Mouse (Mus musculus): Measurements from ENCODE around the gene Rtkn2.

The Rtkn2 gene

DNA sequence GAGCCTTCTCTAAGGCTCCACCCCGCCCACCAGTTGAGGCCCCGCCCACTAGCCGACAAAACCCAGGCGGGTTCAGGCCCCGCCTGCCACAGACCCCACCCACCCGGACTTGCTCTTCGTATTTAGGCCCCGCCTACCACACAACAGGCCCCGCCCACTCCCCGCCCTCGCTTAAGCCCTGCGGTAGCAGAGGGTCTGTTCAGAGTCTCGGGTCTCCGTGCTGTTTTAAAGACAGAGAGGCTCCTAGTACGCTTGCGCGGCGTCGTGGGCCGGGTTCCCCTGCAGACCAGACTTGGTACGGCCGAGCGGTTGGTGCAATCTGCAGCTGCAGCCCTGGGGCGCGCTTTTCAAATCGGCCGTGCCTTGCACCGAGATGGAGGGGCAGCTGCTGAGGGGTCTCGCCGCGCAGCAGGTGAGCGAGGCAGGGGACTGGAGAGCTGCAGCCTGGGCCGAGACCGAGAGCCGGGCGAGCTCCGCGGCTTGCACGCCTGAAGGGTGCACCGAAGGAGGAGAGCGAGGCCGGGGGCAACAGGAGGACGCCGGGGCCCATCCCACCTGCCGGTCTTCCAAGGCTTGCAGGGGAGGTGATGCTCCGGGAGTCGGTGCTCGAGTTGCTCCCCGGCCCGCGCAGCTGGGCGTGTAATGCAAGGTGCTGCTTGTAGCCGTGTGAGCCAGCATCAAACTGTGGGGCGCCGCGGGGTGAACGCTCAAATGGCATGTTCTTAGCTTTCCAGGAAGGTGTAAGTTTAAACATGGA lies at the start of gene Rtkn2:
Gene Rtkn2 (plus strand): TSS at position 170 of the 757 bp plus-strand sequence.
- DNase-seq (ENCODE audit: low spot score), result peak; percentile 98

- no peak for DNase-seq (ENCODE audit: low spot score)
These were observed 48.0 kb upstream of the Rtkn2 start for GRCm38 (mm10) chr10:67931328-67931727.

GRCm38 (mm10) chr10:67932780-67933179 lies 46.6 kb upstream of the Rtkn2 start:
- DNase-seq (ENCODE audit: low spot score), result no peak

- no peak for DNase-seq (ENCODE audit: low spot score)
These were observed 42.4 kb upstream of the Rtkn2 start for GRCm38 (mm10) chr10:67936944-67937343.

DNA sequence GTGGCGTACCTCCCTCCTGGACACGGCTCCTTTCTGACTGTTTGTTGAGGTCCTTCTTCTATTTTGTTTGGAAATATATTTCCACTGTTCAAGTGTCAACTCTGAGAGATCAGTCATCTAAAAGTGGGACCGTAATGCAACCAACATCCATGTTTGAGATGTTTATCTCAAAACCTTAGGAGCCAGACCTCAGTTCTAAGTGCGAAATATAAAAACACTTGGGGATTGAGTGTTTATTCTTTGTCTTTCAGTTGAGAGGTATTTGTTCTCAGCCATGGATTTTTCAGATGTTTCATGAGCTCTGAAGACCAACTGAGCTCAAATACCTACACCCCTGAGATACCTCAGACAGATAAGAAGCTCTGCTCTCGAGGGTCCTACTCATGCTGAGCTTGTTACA lies 41.6 kb upstream of the Rtkn2 start:
- DNase-seq (ENCODE audit: low spot score), result no peak

DNA sequence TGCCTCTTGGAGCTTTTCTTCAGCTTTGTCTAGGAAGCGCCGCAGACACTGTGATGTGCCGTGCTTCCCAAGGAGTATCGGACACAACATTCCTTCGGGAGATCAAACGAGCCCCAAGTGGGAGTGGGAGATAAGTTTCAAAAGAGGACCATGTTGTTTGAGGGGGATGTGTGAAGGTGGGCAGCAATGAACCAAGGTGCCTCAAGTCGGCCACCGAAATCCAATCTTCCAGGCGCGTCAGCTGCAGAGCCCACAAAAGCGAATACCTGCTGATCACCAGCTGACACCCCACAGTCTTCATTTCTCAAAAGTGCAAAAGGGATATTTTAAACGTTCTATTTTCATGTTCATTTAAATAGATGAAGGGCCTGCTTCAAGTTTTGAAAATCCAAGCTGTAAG lies 39.8 kb upstream of the Rtkn2 start:
- no peak for DNase-seq (ENCODE audit: low spot score)

- no peak for DNase-seq (ENCODE audit: low spot score)
These were observed 35.9 kb upstream of the Rtkn2 start for GRCm38 (mm10) chr10:67943513-67943912.

- no peak for DNase-seq (ENCODE audit: low spot score)
These were observed 29.2 kb upstream of the Rtkn2 start for GRCm38 (mm10) chr10:67950059-67950748.

GRCm38 (mm10) chr10:67951690-67952089 lies 27.7 kb upstream of the Rtkn2 start:
- no peak for DNase-seq (ENCODE audit: low spot score)

- DNase-seq (ENCODE audit: low spot score), result no peak
These were observed 23.4 kb upstream of the Rtkn2 start for GRCm38 (mm10) chr10:67955982-67956381.

- DNase-seq (ENCODE audit: low spot score), result no peak
These were observed 19.4 kb upstream of the Rtkn2 start for GRCm38 (mm10) chr10:67959982-67960381.

- DNase-seq (ENCODE audit: low spot score), result peak; percentile 46
These were observed 16.9 kb upstream of the Rtkn2 start for GRCm38 (mm10) chr10:67962496-67962895.

DNA sequence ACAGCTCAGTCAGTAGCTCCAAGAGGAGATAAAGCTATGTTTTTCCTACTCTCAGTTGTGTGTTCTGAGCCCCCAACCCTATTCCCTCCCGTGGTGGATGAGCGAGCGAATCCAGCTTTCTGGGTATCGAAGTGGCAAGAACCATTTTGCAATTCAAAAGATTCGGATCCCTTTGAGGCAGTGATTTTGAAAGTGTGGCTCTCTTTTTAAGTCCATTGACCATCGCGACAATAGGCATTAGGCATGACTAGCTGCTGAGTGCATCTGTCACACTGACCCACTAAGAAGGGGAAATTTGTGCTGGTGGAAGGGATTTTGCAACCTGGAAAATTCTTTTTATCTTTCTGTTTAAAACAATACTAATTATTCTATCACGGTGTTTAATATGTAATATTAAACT lies 15.3 kb upstream of the Rtkn2 start:
- DNase-seq (ENCODE audit: low spot score), result peak; percentile 26

DNA sequence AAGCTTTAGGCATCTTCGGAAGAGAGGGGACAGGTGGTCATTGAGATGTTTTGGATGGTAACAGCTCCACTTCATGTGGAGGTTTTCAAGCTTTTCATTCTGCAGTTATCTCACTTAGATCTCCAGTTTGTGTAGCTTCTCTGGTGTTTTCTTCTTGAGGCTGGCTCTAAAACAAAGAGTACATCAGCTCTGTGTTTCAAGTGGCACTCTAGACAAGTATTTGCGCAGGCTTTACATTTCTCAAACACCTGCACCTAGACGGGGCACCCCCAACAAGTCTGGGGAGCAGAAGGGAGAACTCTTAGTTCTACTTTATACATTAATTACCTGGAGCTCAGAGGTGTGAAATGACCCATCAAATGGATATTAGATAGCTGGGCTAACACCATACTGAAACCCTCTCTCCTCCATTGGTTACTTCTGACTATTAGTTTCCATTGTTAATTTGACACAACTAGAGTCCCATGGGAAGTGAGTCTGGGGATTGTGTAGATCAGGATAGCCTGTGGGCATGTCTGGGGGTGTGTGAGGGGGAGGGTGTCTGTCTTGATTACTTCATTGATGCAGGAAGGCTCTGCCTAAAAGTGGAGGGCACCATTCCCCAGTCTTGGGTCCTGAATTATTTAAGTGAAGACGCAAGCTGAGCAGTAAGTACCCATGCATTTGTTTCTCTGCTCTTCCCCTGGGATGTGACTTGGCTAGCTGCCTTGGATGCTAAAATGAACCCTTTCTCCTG lies 14.0 kb upstream of the Rtkn2 start:
- DNase-seq (ENCODE audit: low spot score), result no peak

- peak; percentile 14 for DNase-seq (ENCODE audit: low spot score)
These were observed 13.3 kb upstream of the Rtkn2 start for GRCm38 (mm10) chr10:67966102-67966501.

DNA sequence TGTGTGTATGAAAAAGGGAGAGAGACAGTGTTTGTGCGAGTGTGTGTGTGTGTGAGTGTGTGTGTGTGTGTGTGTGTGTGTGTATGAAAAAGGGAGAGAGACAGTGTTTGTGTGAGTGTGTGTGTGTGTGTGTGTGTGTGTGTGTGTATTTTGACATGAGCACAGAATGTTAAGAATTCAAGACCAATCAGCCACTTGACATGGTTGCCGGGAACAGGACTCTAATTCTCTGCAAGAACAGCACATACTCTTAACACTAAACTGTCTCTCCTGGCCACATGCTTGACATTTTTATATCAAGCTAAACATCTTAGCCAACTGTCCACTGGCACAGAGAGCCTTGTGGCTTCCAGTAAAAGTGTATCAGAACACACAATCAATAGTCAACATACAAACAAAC lies 12.4 kb upstream of the Rtkn2 start:
- no peak for DNase-seq (ENCODE audit: low spot score)

DNA sequence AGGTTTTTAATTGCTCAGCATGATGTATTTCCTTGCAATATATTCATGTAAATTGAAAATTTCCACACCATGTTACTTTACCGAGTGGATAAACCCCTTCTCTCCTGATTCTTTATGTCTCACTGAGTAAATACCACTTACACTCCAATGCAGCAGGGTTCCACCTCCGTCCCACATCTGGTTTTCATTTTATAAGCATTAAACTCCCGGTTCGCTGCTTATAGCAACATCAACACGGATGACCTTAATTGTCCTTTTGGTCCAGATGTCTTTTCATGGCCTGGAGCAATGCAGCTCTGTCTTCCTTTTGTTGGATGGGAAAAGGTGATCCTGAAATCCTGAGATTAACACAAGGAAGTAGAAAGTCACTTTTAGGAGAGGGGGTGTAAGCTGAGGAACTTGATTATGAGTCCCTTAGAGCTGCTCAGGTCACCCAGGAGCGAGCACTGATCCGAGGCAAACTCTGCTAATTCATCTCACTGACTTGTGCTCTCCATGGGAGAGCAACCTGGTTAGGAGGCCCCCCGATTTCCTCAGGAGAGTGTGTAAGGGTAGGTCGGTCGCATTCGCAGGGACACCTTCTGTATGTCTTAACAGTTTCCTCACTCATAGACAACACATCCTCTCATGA lies 8.1 kb upstream of the Rtkn2 start:
- no peak for DNase-seq (ENCODE audit: low spot score)

DNA sequence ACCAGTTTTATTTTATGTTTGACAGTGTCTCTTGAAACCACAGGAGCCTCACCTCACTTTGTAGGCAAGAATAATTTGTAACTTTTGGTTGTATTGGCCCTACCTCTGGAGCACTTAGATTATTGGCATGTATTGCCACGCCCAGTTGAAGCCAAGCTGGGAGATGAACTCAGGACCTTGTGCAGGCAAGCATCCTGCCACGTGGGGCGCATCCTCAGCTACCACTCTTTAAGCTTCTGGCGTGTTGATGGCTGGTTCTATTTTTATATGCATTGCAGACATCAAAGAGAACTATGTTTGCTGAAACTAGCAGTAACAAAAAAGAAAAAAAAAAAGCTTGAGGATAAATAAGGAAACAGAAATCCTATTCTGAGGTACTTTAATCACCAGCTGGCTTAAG lies 2.1 kb upstream of the Rtkn2 start:
- no peak for DNase-seq (ENCODE audit: low spot score)

DNA sequence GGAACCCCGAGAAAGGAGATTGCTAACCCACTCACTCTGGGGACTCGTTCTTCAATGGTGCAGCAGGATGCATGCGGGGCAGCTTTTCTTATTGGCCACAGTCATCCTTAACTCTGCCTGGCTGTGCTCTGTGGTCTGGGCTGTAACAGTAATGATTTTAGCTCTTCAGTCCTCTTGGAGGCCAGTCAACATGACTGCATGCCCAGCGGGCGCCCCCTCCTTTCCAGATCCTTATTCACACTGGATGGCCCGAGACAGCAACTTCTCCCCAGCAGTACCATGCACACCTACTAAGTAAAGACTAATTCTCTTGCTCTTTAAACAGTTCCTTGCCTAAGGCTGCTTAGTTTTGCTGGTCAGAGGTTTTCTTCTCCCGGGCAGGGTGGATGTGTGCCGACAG lies 4.4 kb downstream of the Rtkn2 start:
- DNase-seq (ENCODE audit: low spot score), result no peak

- DNase-seq (ENCODE audit: low spot score), result peak; percentile 86
These were observed 5.0 kb downstream of the Rtkn2 start for GRCm38 (mm10) chr10:67984271-67984943.

DNA sequence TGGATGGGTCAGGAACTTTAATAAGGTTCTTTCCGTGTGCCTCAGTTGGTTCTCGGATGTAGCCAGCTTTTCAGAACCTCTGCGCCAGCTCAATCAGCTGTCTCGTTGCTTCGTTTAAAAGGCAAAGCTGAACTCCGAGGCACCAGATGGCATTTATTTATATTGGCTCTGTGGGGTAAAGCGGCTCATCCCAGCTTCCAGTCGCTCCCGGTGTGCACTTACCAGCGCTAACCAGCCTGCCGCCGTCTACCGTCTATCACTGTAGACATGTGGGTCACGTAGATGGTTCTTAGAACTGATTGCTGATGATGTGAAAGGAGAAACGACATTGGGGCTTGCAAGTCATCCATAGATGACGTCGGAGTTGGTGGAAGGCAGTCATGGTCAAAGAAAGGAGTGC lies 5.7 kb downstream of the Rtkn2 start:
- no peak for DNase-seq (ENCODE audit: low spot score)

DNA sequence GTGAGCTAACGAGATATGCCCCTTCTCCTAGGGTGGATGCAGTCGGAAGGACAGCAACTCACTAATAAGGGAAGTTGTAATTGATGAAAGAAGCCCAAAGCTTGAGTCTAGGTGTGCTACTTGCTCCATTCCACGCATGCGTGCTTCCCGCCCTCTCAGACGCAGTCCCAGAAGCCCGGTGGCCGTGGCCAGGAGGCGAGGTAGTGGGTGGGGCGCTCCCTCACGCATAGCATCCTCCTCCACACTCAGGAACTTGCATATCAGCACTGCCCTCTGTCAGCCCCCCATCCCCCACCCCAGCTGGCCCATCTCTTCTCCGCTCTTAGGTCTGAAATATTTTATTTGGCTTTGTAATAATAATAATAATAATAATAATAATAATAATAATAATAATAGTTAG lies 16.0 kb downstream of the Rtkn2 start:
- DNase-seq (ENCODE audit: low spot score), result no peak

Measured in retina, embryonic 14.5 days (tissue).